Mouse (Mus musculus) left cerebral cortex, adult 6 months (tissue): ENCODE measurements around the gene Ldah. TPM values are rescaled to one million over a fixed set of nuclear protein-coding genes. Genes with fewer than 3 reads are reported as not detected.

Experiments
- long read RNA-seq, 2 experiments: library from polyadenylated mRNA; unstranded; transcript quantifications; one replicate each; pipeline ENCODE4 v2.0.0; 2019 to 2020
- polyA plus RNA-seq: library from polyadenylated mRNA; unstranded; fragments of <200 nt; fragmentation: Nextera tagmentation; gene quantifications from 2 replicates; pipeline ENCODE4 v1.2.3, GENCODE M21; 2021

The Ldah gene
- 44.7 and 55.6 TPM in 2 replicates for polyA plus RNA-seq
- long read RNA-seq, experiment 1, transcript Ldah-201 (7 exons, 2,737 nt) = major isoform, 17 of 124 reads
- long read RNA-seq, experiment 1, partial matches to known transcripts = 10 of 124 reads
- long read RNA-seq, experiment 1, other reads (novel, unspliced or antisense) = 92 of 124 reads
- long read RNA-seq, experiment 2, transcript Ldah-201 (7 exons, 2,737 nt) = major isoform, 11 of 66 reads
- long read RNA-seq, experiment 2, partial matches to known transcripts = 6 of 66 reads
- long read RNA-seq, experiment 2, other reads (novel, unspliced or antisense) = 46 of 66 reads

GRCm38 (mm10) chr12:8207978-8208403 is at the start of gene Ldah:
Gene Ldah, plus strand, starts transcription at chr12:8208107.

DNA sequence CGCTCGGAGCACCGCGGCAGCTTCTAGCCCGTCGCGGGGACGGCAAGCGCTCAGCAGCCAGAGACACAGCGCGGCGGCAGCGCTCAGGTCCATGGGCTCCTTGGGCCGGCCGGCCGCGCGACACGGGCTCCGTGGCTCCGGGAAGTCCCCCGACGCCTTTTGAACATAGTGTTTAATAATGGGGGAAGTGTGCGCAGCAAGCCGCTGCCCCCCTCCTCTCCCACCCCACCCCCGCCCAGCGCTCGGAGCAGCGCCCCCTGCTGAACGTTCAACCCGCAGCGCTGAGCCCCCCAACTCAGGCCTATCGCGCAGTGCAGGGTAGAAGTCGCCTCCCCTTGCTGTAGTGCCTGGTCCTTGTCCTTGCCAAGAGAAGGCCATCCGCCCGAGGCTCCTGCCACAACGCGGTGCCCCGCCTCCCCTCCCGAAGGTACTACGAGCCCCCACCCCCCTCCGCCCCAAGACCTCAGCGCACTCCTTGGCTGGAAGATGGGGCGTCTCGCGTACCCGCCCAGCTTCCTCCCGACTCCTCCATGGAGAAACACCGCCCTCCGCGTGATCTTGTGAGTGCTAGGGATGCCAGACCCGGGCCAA is 94.0 kb downstream of the Ldah start, which contains the start of gene Gdf7:
Gene Gdf7 (minus strand): TSS at position 114 of the 591 bp plus-strand sequence.

GRCm38 (mm10) chr12:8313270-8313771 is 105.4 kb downstream of the Ldah start, which contains the start of gene Hs1bp3:
Gene Hs1bp3, plus strand, starts transcription at chr12:8313432.

Other genes starting within 250 kb of the Ldah start
- gene Apob, start 230.5 kb upstream of the Ldah start, polyA plus RNA-seq = not detected in 2 replicates
- 0.15 TPM in 1 of 2 replicates, not detected in the other for gene Gdf7, start 93.8 kb downstream of the Ldah start, polyA plus RNA-seq
- 4.7 and 6.2 TPM in 2 replicates for gene Hs1bp3, start 105.3 kb downstream of the Ldah start, polyA plus RNA-seq